Mouse (Mus musculus) lung, embryonic 15.5 days (tissue): ENCODE results near the gene Asb5. TPM values are rescaled to one million over a fixed set of nuclear protein-coding genes. Genes with fewer than 3 reads are reported as not detected.

Experiments used
- ATAC-seq: fragments of 200-750 bp; cut with Nextera tagmentation; 2 replicates; pipeline ENCODE4 v1.8.0; 2017; ENCODE audit warnings: moderate number of reproducible peaks, borderline replicate concordance; ENCODE audit not compliant: low FRiP score, low TSS enrichment; ENCODE audit errors: extremely low read depth
- H3K27ac ChIP-seq: fragments of 300-500 bp; sonication (generic); 2 replicates; pipeline ENCODE4 v1.5.1; 2015; ENCODE audit warnings: moderate library complexity, mild to moderate bottlenecking, inconsistent platforms
- H3K27me3 ChIP-seq: fragments of 300-500 bp; sonication (generic); 2 replicates; pipeline ENCODE4 v1.6.1; 2015; ENCODE audit warnings: inconsistent platforms
- H3K36me3 ChIP-seq: fragments of 300-500 bp; sonication (generic); 2 replicates; pipeline ENCODE4 v1.6.1; 2015; ENCODE audit warnings: inconsistent platforms
- H3K4me1 ChIP-seq: fragments of 300-500 bp; sonication (generic); 2 replicates; pipeline ENCODE4 v1.6.1; 2015; ENCODE audit warnings: inconsistent platforms
- H3K4me2 ChIP-seq: fragments of 300-500 bp; sonication (generic); 2 replicates; pipeline ENCODE4 v1.6.1; 2015; ENCODE audit warnings: inconsistent platforms, mild to moderate bottlenecking, moderate library complexity
- H3K4me3 ChIP-seq: fragments of 300-500 bp; sonication (generic); 2 replicates; pipeline ENCODE4 v1.5.1; 2015; ENCODE audit warnings: mild to moderate bottlenecking, inconsistent platforms
- H3K9ac ChIP-seq: fragments of 300-500 bp; sonication (generic); 2 replicates; pipeline ENCODE4 v1.6.1; 2015; ENCODE audit warnings: inconsistent platforms
- H3K9me3 ChIP-seq: fragments of 300-500 bp; sonication (generic); 2 replicates; pipeline ENCODE4 v1.6.1; 2016; ENCODE audit warnings: inconsistent platforms
- WGBS: fragments of 180-500 bp; shearing (Covaris S2); methylation state at CpG from one replicate; pipeline ENCODE4 v1.1.7; 2015; 5-methylcytosine and 5-hydroxymethylcytosine counted together
- polyA plus RNA-seq: library from polyadenylated mRNA; unstranded; fragments of >200 nt; fragmentation: Nextera tagmentation; extraction: Ambion mirVana; gene quantifications from 2 replicates; pipeline ENCODE4 v1.2.1, GENCODE M21; 2015

The Asb5 gene
- 4.0 and 4.1 TPM in 2 replicates for polyA plus RNA-seq

GRCm38 (mm10) chr8:54529382-54530296, at the start of gene Asb5, which contains the start of gene Spcs3:
Gene Asb5 (plus strand): TSS chr8:54529580.
Gene Spcs3 (minus strand): TSS chr8:54529998.
- Histone ChIP-seq H3K9ac (peak within 1 kb of the TSS; percentile 89), H3K36me3 (0 out of 2 replicates have a peak, but pooled peaks cover 5% of the 10 kb centered on the region), H3K4me2 (peak within 1 kb of the TSS; percentile 65), H3K4me3 (peak within 1 kb of the TSS; percentile 97), H3K4me1 (peaks cover 12% of the 10 kb centered on the region), H3K27ac (peak within 1 kb of the TSS; percentile 84), H3K9me3 (no peaks in the 10 kb centered on the region), H3K27me3 (no peaks in the 10 kb centered on the region)
- ATAC-seq, result peak; percentile 98
- WGBS, result under 1% methylated on average over 83 of the region's 89 CpGs

- Histone ChIP-seq H3K36me3 (no peaks in the 10 kb centered on the region), H3K27ac (no peak overlapping the region), H3K9me3 (no peaks in the 10 kb centered on the region), H3K4me2 (peak overlapping the region; percentile 43), H3K27me3 (no peaks in the 10 kb centered on the region), H3K4me3 (peak overlapping the region; percentile 24), H3K4me1 (0 out of 2 replicates have a peak, but pooled peaks cover 4% of the 10 kb centered on the region), H3K9ac (no peak overlapping the region)
- ATAC-seq, result no peak
- 29% methylated on average over 19 of the region's 19 CpGs for WGBS
These were observed 42.7 kb upstream of the Asb5 start for GRCm38 (mm10) chr8:54486555-54487273.

- Histone ChIP-seq H3K4me2 (no peak overlapping the region), H3K4me1 (0 out of 2 replicates have a peak, but pooled peaks cover 4% of the 10 kb centered on the region), H3K27me3 (no peaks in the 10 kb centered on the region; the same call in 1 of the 2 replicates), H3K4me3 (no peak overlapping the region), H3K9me3 (no peaks in the 10 kb centered on the region), H3K36me3 (no peaks in the 10 kb centered on the region), H3K9ac (no peak overlapping the region), H3K27ac (no peak overlapping the region)
- 64% methylated on average over 4 of the region's 4 CpGs for WGBS
- ATAC-seq, result no peak
These were observed 40.9 kb upstream of the Asb5 start for GRCm38 (mm10) chr8:54488437-54488836.

GRCm38 (mm10) chr8:54491057-54491690, 38.2 kb upstream of the Asb5 start:
- H3K27me3 ChIP-seq, result no peaks in the 10 kb centered on the region; the same call in 1 of the 2 replicates
- no peak overlapping the region for H3K4me3 ChIP-seq
- 19% methylated on average over 6 of the region's 6 CpGs for WGBS
- no peaks in the 10 kb centered on the region for H3K9me3 ChIP-seq
- H3K36me3 ChIP-seq, result no peaks in the 10 kb centered on the region
- H3K4me1 ChIP-seq, result 0 out of 2 replicates have a peak, but pooled peaks cover 4% of the 10 kb centered on the region
- H3K4me2 ChIP-seq, result no peak overlapping the region
- no peak for ATAC-seq
- H3K27ac ChIP-seq, result no peak overlapping the region
- H3K9ac ChIP-seq, result no peak overlapping the region

- H3K9me3 ChIP-seq, result no peaks in the 10 kb centered on the region
- no peak overlapping the region for H3K4me3 ChIP-seq
- H3K4me2 ChIP-seq, result no peak overlapping the region
- no peak overlapping the region for H3K9ac ChIP-seq
- H3K36me3 ChIP-seq, result no peaks in the 10 kb centered on the region
- H3K27ac ChIP-seq, result no peak overlapping the region
- WGBS, result 63% methylated on average over 4 of the region's 4 CpGs
- H3K4me1 ChIP-seq, result no peaks in the 10 kb centered on the region
- no peak for ATAC-seq
- H3K27me3 ChIP-seq, result no peaks in the 10 kb centered on the region; the same call in 1 of the 2 replicates
These were observed 37.4 kb upstream of the Asb5 start for GRCm38 (mm10) chr8:54491934-54492333.

- Histone ChIP-seq H3K4me1 (no peaks in the 10 kb centered on the region), H3K27ac (no peak overlapping the region), H3K27me3 (no peaks in the 10 kb centered on the region; the same call in 1 of the 2 replicates), H3K4me3 (no peak overlapping the region), H3K9me3 (no peaks in the 10 kb centered on the region), H3K4me2 (no peak overlapping the region), H3K36me3 (no peaks in the 10 kb centered on the region), H3K9ac (no peak overlapping the region)
- ATAC-seq, result no peak
- WGBS, result 10% methylated on average over 6 of the region's 6 CpGs
These were observed 36.3 kb upstream of the Asb5 start for GRCm38 (mm10) chr8:54493110-54493509.

- no peak for ATAC-seq
These were observed 35.5 kb upstream of the Asb5 start for GRCm38 (mm10) chr8:54493915-54494314.

GRCm38 (mm10) chr8:54503104-54503503, 26.3 kb upstream of the Asb5 start:
- WGBS, result 44% methylated on average over 7 of the region's 7 CpGs
- no peak overlapping the region for H3K4me2 ChIP-seq

More at GRCm38 (mm10) chr8:54493915-54494314, 35.5 kb upstream of the Asb5 start:
- 37% methylated on average over 3 of the region's 3 CpGs for WGBS
- Histone ChIP-seq H3K4me3 (no peak overlapping the region), H3K27ac (no peak overlapping the region), H3K9ac (no peak overlapping the region), H3K9me3 (no peaks in the 10 kb centered on the region), H3K36me3 (no peaks in the 10 kb centered on the region), H3K4me1 (no peaks in the 10 kb centered on the region), H3K4me2 (no peak overlapping the region), H3K27me3 (no peaks in the 10 kb centered on the region; the same call in 1 of the 2 replicates)

GRCm38 (mm10) chr8:54505060-54505459, 24.3 kb upstream of the Asb5 start:
- H3K9me3 ChIP-seq, result no peaks in the 10 kb centered on the region
- no peak overlapping the region for H3K27ac ChIP-seq
- no peaks in the 10 kb centered on the region for H3K36me3 ChIP-seq
- ATAC-seq, result peak; percentile 72; the same call in 1 of the 2 replicates
- 18% methylated on average over 2 of the region's 2 CpGs for WGBS
- no peak overlapping the region for H3K9ac ChIP-seq
- H3K4me2 ChIP-seq, result no peak overlapping the region
- H3K4me3 ChIP-seq, result no peak overlapping the region
- H3K4me1 ChIP-seq, result 0 out of 2 replicates have a peak, but pooled peaks cover 4% of the 10 kb centered on the region
- no peaks in the 10 kb centered on the region for H3K27me3 ChIP-seq

More at GRCm38 (mm10) chr8:54503104-54503503, 26.3 kb upstream of the Asb5 start:
- no peak overlapping the region for H3K27ac ChIP-seq
- no peak overlapping the region for H3K4me3 ChIP-seq
- no peaks in the 10 kb centered on the region for H3K36me3 ChIP-seq
- H3K27me3 ChIP-seq, result no peaks in the 10 kb centered on the region
- H3K4me1 ChIP-seq, result no peaks in the 10 kb centered on the region
- H3K9ac ChIP-seq, result no peak overlapping the region
- H3K9me3 ChIP-seq, result no peaks in the 10 kb centered on the region
- ATAC-seq, result no peak

GRCm38 (mm10) chr8:54507428-54508095, 21.8 kb upstream of the Asb5 start:
- Histone ChIP-seq H3K4me1 (0 out of 2 replicates have a peak, but pooled peaks cover 4% of the 10 kb centered on the region), H3K9ac (no peak overlapping the region), H3K27ac (no peak overlapping the region), H3K27me3 (no peaks in the 10 kb centered on the region), H3K9me3 (no peaks in the 10 kb centered on the region), H3K4me3 (no peak overlapping the region), H3K4me2 (no peak overlapping the region), H3K36me3 (no peaks in the 10 kb centered on the region)
- WGBS, result 33% methylated on average over 6 of the region's 6 CpGs
- peak; percentile 66; the same call in 1 of the 2 replicates for ATAC-seq

GRCm38 (mm10) chr8:54508096-54508456, 21.3 kb upstream of the Asb5 start:
- Histone ChIP-seq H3K9me3 (no peaks in the 10 kb centered on the region), H3K27me3 (no peaks in the 10 kb centered on the region), H3K4me3 (no peak overlapping the region), H3K4me1 (0 out of 2 replicates have a peak, but pooled peaks cover 4% of the 10 kb centered on the region), H3K9ac (no peak overlapping the region), H3K27ac (no peak overlapping the region), H3K4me2 (no peak overlapping the region), H3K36me3 (no peaks in the 10 kb centered on the region)
- 18% methylated on average over 1 of the region's 1 CpGs for WGBS
- no peak for ATAC-seq
